Mouse (Mus musculus) liver, adult 2 months (tissue): ENCODE measurements around the gene Pdpk1.

Experiments used
- CTCF ChIP-seq: fragments of 200-500 bp; IDR thresholded peaks from 2 replicates; pipeline ENCODE4 v1.5.1; 2011; ENCODE audit warnings: low read depth, low read length, control low read depth
- POLR2A ChIP-seq: fragments of 200-500 bp; IDR thresholded peaks from 2 replicates; pipeline ENCODE4 v1.6.1; 2011; ENCODE audit warnings: low read length, control low read depth; ENCODE audit not compliant: insufficient read depth; ENCODE audit errors: extremely low read depth

GRCm38 (mm10) chr17:24057730-24058245 is 92.9 kb downstream of the Pdpk1 start:
- TF ChIP-seq CTCF: no peak
- no peak for TF ChIP-seq POLR2A
